Mouse (Mus musculus): ENCODE results near the gene Tmem42. TPM values are rescaled to one million over a fixed set of nuclear protein-coding genes. Genes with fewer than 3 reads are reported as not detected.

Gene Tmem42
- total RNA-seq (2021) = 10 to 100 TPM; 35.0 to 38.8 TPM
- long read RNA-seq, transcript Tmem42-201 (3 exons, 1,041 nt) = major isoform, 47 of 56 reads
- long read RNA-seq, partial matches to known transcripts = 4 of 56 reads
- long read RNA-seq, other reads (novel, unspliced or antisense) = 5 of 56 reads

DNA sequence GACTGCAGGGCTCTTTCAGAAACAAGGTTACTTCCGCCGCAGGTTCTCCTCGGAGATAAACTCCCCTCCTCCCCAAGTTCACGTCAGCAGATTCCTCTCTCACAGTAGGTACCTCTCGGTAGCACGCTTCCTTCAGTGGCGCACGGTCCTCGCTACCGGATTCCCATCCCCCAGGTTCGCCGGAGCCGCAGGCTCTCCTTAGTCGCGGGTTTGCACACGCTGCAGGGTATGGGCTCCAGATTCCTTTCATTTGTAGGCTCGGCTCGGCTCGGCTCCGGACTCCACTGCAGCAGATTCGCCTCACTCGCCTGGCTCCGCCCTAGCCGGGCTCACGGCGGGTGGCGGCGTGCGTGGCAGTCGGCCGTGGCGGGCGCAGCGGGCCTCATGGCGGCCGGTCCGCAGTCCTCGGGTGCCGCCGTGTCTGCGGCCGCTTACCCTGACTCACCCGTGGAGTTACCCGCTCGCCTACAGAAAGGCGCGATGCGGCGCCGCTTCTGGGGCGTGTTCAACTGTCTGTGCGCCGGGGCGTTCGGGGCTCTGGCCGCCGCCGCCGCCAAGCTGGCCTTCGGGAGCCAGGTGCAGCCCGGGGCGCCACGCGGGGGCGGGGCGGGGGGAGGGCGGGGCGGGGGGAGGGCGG is at the start of gene Tmem42:
Gene Tmem42, plus strand, starts transcription at position 332 of the 637 bp plus-strand sequence.
- DNase-seq (ENCODE audit: low spot score in 2 of 2) = peak; percentile 78 to 88

DNA sequence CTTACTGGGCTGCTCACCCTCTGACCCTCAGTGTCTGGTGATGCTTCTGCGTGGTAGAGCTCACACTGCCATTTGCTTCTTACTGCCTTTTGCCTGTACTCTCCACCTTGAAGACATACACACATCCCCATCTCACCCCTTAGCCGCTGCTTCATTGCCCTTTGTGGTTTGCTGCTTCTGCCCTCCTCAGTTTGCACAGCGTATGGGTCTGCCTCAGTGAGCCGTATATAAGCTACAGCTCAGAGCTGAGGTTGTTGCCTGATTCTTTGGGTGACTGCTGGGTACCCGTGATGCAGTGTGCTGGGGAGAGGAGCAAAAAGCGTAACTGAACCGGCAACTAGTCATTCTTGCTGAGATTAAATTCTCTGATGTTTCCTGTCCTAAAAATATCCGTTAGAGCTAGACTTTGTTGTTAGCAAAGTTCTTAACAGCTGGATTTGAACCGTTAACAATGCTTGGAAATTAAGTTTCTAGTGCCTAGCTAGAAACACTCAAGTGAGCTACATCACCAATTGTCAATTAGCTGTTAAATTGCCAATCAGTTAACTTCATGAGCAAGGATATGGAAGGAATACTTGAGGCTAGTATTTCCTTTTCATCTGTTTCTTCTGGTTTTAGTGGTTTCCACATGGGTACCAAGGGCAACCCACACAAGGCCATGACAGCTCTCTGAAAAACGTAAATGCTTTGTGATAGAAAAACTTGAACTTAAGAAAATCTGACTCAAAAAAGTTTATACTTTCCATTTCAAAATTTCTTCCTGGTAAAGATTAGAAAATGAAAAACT is 22.5 kb upstream of the Tmem42 start:
- DNase-seq (ENCODE audit: low spot score in 2 of 2) = no peak

DNA sequence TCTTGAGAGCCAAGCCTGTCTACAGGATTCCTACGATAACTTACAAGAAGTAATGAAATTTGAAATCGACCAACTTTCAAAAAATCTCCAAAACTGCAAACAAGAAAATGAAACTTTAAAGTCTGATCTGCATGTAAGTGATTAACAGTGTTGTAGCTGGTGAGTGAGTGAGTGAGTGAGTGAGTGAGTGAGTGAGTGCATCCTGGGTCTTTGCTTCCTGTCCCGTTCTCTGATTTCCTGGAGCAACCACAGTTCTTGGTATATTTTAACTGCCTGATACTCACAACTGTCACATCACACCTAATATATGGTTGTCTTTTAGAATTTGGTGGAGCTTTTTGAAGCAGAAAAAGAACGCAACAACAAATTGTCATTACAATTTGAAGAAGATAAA is 21.9 kb upstream of the Tmem42 start:
- no peak for DNase-seq (ENCODE audit: low spot score in 2 of 2)

DNA sequence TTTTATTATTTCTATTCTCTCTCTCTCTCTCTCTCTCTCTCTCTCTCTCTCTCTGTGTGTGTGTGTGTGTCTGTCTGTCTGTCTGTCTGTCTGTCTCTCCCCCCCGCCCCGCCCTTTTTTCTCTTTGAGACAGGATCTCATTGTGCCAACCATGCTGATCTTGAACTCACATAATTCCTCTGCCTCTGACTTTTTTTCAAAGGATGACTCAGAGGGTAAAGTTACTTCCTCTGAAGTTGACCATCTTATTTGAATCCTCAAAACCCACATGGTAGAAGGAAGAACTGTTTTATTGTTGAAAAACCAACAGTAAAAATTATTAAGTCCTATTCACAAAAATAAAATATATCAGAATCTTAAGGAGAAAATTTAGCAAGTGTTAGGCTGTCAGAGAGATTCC is 16.4 kb upstream of the Tmem42 start:
- no peak for DNase-seq (ENCODE audit: low spot score in 2 of 2)

DNA sequence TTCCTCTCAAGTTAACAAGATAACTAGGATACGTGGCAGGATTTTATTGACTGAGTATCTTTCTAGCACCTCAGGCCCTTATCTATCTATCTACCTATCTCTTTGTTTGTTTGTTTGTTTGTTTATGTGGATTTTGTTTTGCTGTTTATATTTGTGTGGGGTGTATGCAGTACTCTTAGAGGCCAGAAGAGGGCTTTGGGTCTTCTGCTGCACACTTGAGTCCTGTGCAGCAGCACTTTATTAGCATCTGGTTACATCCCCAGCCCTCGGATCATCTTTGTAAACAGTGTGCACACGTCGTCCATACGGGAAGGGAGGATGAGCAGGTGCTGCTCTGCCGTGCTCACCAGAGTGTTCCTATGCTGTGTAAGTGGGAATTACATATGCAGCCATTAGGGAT is 15.1 kb upstream of the Tmem42 start:
- no peak for DNase-seq (ENCODE audit: low spot score in 2 of 2)

DNA sequence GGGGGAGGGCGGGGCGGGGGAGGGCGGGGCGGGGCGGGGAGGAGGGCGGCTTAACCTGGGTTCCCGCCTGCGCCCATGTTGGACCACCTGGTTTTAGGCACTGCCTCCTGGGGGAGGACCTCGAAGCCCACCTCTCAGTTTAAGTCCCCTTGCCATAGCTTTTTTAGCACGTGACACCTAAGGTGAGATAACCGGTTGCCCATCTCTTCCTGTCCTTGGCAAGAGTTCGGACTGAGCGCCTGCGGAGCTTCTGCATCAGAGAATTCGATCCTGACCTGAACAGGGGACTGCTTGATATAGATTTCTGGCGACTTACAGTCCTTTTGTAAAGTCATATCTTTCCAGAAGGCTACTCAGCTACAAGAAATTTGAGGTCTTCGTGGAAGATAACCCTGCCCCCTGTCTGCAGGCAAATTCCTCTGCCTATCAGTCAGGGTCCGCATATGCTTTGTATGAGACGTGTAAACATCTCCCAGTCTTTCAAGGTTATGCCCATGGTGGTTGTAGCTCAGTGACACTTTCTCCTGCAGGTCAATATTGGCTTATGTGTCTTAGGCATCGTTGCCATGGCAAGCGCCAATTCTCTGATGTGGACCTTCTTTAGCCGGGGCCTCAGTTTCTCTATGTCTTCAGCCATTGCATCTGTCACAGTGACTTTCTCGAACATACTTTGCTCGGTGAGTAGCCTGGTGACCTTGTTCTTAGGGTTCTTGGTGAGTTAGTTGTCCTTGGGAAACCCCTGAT is 682 bp downstream of the Tmem42 start:
- no peak for DNase-seq (ENCODE audit: low spot score in 2 of 2)

DNA sequence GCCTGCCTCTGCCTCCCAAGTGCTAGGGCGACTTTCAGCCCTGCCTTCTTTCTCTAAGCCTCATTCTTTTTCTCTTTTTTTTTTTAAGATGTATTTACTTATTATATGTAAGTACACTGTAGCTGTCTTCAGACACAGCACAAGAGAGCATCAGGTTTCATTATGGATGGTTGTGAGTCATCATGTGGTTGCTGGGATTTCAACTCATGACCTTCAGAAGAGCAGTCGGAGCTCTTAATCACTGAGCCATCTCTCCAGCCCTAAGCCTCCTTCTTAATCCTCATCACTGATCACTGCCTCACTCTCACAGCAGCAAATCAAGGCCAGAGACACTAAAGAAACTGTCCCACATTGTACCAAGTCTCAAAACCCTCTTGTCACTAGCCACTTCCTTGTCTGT is 3.1 kb downstream of the Tmem42 start:
- DNase-seq (ENCODE audit: low spot score in 2 of 2) = no peak

DNA sequence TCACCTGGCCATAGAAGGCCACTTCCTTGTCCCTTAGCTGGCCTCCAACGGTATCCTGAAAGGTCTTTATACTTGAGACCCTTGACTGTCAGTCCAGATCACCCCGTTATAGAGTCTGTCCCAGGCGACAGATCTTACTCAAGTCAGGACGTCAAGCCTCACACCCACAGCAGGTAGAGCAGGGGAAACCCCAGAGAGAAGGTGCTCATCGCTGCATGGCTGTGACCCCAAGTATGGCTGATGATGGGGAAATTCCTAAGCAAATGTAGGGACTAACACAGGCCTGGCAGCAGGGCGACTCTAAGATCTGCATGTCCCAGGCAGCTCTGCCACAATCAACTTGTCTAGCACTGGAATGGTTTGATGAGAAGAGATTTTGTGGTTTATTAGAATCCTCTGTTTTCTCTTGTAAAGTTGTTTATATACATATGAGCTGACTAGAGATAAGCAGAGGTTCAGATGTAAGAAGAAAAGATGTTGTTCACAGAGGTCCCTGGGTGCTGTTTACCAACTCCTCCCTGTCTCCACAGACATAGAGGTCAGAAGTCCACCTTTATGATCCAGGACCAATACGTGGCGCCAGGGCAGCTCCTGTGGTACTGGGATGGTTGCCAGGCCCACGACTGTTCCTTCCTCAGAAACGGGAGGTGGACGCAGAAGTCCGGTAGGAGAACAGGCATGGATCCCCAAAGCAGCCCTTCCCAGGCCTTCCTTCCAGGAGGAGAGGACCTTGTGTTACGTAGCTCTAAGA is 10.5 kb downstream of the Tmem42 start:
- no peak for DNase-seq (ENCODE audit: low spot score in 2 of 2)

DNA sequence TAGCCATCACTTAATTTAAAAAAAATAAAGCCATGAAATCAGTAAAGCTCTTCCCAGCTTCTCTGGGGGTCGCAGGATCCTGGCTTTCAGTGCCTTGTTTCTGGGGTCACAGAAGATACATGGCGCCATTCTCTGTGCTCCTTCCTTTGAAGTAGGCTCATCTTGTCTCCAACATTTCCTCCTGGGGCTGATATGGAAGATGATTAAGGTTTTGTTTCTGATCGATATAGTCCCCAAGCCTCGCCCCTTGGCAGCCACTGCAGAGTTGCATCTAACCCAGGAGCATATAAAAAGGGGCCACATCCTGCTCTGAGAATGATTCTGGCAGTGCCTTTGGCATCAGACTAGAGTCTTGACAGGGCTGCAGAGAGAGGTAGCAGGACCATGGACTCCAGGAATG is 13.3 kb downstream of the Tmem42 start, which contains the start of gene Tgm4:
Gene Tgm4, plus strand, starts transcription at position 301 of the 400 bp plus-strand sequence.
- DNase-seq (ENCODE audit: low spot score in 2 of 2) = no peak

DNA sequence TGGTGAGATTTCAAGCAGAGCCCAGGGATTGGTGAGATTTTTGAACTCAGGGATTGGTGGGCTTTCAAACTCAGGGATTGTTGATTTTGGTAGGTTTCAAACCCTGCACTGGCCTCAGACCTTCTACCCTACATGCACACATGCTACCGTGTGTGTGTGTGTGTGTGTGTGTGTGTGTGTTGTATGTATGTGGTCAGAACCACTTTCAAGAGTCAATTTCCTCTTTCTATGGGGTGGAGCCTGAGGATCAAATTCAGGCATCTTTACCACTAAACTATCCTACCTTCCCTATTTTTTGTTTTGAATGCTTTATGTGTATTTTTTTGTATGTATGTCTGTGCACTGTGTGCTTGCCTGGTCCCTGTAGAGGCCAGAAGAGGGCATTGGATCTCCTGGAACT is 26.5 kb downstream of the Tmem42 start:
- DNase-seq (ENCODE audit: low spot score in 2 of 2) = no peak

DNA sequence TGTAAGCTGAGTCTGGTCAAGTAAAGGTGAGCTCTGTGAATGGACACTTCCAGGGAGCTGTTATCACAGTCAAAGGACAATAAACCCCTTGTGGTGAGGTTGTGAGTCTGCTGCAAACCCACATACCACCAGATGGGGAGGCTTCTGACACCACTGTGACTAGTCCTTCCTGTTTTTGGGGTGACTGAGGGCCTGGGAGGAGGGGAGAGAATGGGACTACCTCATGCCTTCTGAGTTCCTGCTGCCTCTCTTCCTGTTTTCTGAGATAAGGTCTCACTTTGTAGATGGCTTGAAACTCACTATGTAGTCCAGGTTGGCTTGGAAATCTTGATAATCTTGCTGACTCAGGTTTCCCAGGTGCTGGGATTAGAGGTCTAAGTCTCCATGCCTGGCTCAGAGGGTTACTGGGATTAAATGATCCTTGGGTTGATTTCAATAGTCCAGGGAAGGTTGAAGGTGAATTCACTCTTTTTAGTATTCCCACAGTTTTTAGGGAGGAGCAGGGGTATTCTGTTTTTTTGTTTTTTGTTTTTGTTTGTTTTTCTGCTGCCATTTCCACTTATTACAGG is 37.7 kb downstream of the Tmem42 start:
- no peak for DNase-seq (ENCODE audit: low spot score in 2 of 2)

DNA sequence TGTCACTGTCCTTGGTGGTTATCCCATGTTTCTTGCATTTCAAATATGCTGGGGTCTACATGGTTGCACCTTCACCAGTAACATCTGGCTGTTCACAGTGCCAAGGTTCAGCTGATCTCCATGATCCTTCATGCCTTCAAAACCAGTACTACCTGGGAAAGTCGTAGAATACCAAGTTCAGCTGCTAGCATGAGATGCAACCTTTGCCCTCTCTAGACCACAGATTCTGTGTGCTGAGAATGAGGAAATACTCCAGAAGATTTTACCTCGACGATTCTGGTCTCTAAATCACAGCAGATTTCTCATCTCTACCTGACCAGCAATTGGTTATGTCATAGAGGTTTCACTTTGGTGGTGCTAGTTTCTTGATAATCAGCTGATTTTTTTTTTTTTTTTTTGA is 39.0 kb downstream of the Tmem42 start:
- DNase-seq (ENCODE audit: low spot score in 2 of 2) = no peak

Other genes with a start within 250 kb of the Tmem42 start
- gene Tcaim, start 215.8 kb upstream of the Tmem42 start, total RNA-seq (2021) = 10 to 100 TPM; 12.6 to 14.9 TPM
- not detected for gene Gm35549, start 177.3 kb upstream of the Tmem42 start, total RNA-seq (2021)
- gene Zfp445, start 155.3 kb upstream of the Tmem42 start, total RNA-seq (2021) = 100 to 1,000 TPM; 166 to 178 TPM
- 1 to 10 TPM; 5.0 TPM for gene Zkscan7, start 135.6 kb upstream of the Tmem42 start, total RNA-seq (2021)
- 1 to 10 TPM; 7.2 to 7.8 TPM for gene Zfp105, start 98.3 kb upstream of the Tmem42 start, total RNA-seq (2021)
- gene 1110059G10Rik, start 70.3 kb upstream of the Tmem42 start, total RNA-seq (2021) = 10 to 100 TPM; 18.7 to 22.6 TPM
- gene Kif15, start 70.3 kb upstream of the Tmem42 start, total RNA-seq (2021) = 1 to 10 TPM; 5.0 to 7.9 TPM
- gene Tgm4, start 13.4 kb downstream of the Tmem42 start, total RNA-seq (2021) = 1 to 10 TPM in 1 of 2 experiments, under 1 TPM in 1; 0.74 to 1.4 TPM
- gene Zdhhc3, start 91.9 kb downstream of the Tmem42 start, total RNA-seq (2021) = 10 to 100 TPM; 72.4 to 72.7 TPM
- 10 to 100 TPM; 37.9 to 49.7 TPM for gene Exosc7, start 91.9 kb downstream of the Tmem42 start, total RNA-seq (2021)
- gene Clec3b, start 129.6 kb downstream of the Tmem42 start, total RNA-seq (2021) = 1 to 10 TPM; 7.2 to 7.4 TPM
- gene Cdcp1, start 194.7 kb downstream of the Tmem42 start, total RNA-seq (2021) = under 1 TPM in 1 of 2 experiments, not detected in 1; 0.09 TPM
- gene Tmem158, start 239.4 kb downstream of the Tmem42 start, total RNA-seq (2021) = 10 to 100 TPM; 70.7 to 72.0 TPM